Mouse (Mus musculus) limb, embryonic 14.5 days (tissue): Measurements from ENCODE around the gene Mgat3. TPM values are rescaled to one million over a fixed set of nuclear protein-coding genes. Genes with fewer than 3 reads are reported as not detected.

Source experiments
- ATAC-seq: fragments of 200-750 bp; cut with Nextera tagmentation; 2 replicates; pipeline ENCODE4 v1.8.0; 2017; ENCODE audit warnings: low read depth, moderate number of reproducible peaks, moderate TSS enrichment; ENCODE audit not compliant: low FRiP score
- DNase-seq: peaks from one replicate; pipeline ENCODE4 v3.0.0-alpha.2; 2015; ENCODE audit warnings: low spot score
- H3K27ac ChIP-seq: fragments of 300-500 bp; sonication (generic); replicated peaks from 2 replicates; pipeline ENCODE4 v1.5.1; 2014; ENCODE audit warnings: low read depth, mild to moderate bottlenecking, low read length, moderate library complexity, mixed read lengths
- H3K27me3 ChIP-seq: fragments of 300-500 bp; sonication (generic); 2 replicates; pipeline ENCODE4 v1.6.1; 2014; ENCODE audit warnings: low read length, mixed read lengths; ENCODE audit not compliant: control insufficient read depth, insufficient read depth
- H3K36me3 ChIP-seq: fragments of 300-500 bp; sonication (generic); 2 replicates; pipeline ENCODE4 v1.6.1; 2014; ENCODE audit warnings: mild to moderate bottlenecking, low read length, moderate library complexity, mixed read lengths; ENCODE audit not compliant: control insufficient read depth, insufficient read depth
- H3K4me1 ChIP-seq: fragments of 300-500 bp; sonication (generic); 2 replicates; pipeline ENCODE4 v1.6.1; 2014; ENCODE audit warnings: antibody characterized with exemption, low read length, mixed read lengths; ENCODE audit not compliant: control insufficient read depth, insufficient read depth
- H3K4me2 ChIP-seq: fragments of 300-500 bp; sonication (generic); replicated peaks from 2 replicates; pipeline ENCODE4 v1.6.1; 2014; ENCODE audit warnings: low read depth, mild to moderate bottlenecking, low read length, moderate library complexity; ENCODE audit not compliant: severe bottlenecking
- H3K4me3 ChIP-seq: fragments of 300-500 bp; sonication (generic); replicated peaks from 2 replicates; pipeline ENCODE4 v1.5.1; 2014; ENCODE audit warnings: low read length
- H3K9ac ChIP-seq: fragments of 300-500 bp; sonication (generic); 2 replicates; pipeline ENCODE4 v1.6.1; 2014; ENCODE audit warnings: mild to moderate bottlenecking, low read depth, low read length, moderate library complexity; ENCODE audit not compliant: severe bottlenecking
- H3K9me3 ChIP-seq: fragments of 300-500 bp; sonication (generic); 2 replicates; pipeline ENCODE4 v1.6.1; 2016; ENCODE audit warnings: low read length; ENCODE audit not compliant: control insufficient read depth
- POLR2A ChIP-seq: fragments of 200-500 bp; IDR thresholded peaks from 2 replicates; pipeline ENCODE4 v1.8.0; 2012; ENCODE audit warnings: inconsistent platforms, mild to moderate bottlenecking, moderate library complexity, borderline replicate concordance; ENCODE audit not compliant: insufficient read depth, insufficient read length; ENCODE audit errors: extremely low read depth
- WGBS: fragments of 180-500 bp; shearing (Covaris S2); extraction: QIAGEN DNeasy Blood & Tissue Kit; methylation state at CpG from one replicate; pipeline ENCODE4 v1.1.7; 2014; 5-methylcytosine and 5-hydroxymethylcytosine counted together
- polyA plus RNA-seq, 2 experiments: library from polyadenylated mRNA; depleted of rRNA in 1 of 2; stranded (reverse) in 1 of 2; unstranded in 1 of 2; fragments of >200 nt; fragmentation: Nextera tagmentation in 1 of 2; extraction: Ambion mirVana in 1 of 2; gene quantifications; 2 replicates each; pipeline versions ENCODE4 v1.2.1 to v1.2.3; 2012 to 2014

Gene Mgat3
- polyA plus RNA-seq, 2 experiments, result 6.7 to 18.1 TPM

GRCm38 (mm10) chr15:80202111-80202775, 28.7 kb downstream of the Mgat3 start:
- Histone ChIP-seq H3K4me1 (no peaks in the 10 kb centered on the region), H3K4me2 (no peak overlapping the region), H3K27me3 (no peaks in the 10 kb centered on the region), H3K36me3 (no peaks in the 10 kb centered on the region), H3K9ac (no peak overlapping the region), H3K9me3 (no peaks in the 10 kb centered on the region), H3K4me3 (no peak overlapping the region), H3K27ac (no peak overlapping the region)
- DNase-seq (no peak), ATAC-seq (no peak)
- TF ChIP-seq POLR2A, result no peak
- 79% methylated on average over 6 of the region's 6 CpGs for WGBS

- peak; percentile 60 for DNase-seq
- Histone ChIP-seq H3K4me3 (no peak overlapping the region), H3K36me3 (no peaks in the 10 kb centered on the region), H3K9me3 (no peaks in the 10 kb centered on the region), H3K9ac (no peak overlapping the region), H3K4me1 (no peaks in the 10 kb centered on the region), H3K4me2 (no peak overlapping the region), H3K27ac (no peak overlapping the region), H3K27me3 (no peaks in the 10 kb centered on the region)
- TF ChIP-seq POLR2A, result no peak
- 30% methylated on average over 4 of the region's 4 CpGs for WGBS
- no peak for ATAC-seq
Measured at GRCm38 (mm10) chr15:80203406-80203805, 29.9 kb downstream of the Mgat3 start.

GRCm38 (mm10) chr15:80206057-80206565, 32.6 kb downstream of the Mgat3 start:
- no peaks in the 10 kb centered on the region for H3K4me1 ChIP-seq
- ATAC-seq, result no peak
- 89% methylated on average over 3 of the region's 3 CpGs for WGBS

GRCm38 (mm10) chr15:80208446-80208845, 34.9 kb downstream of the Mgat3 start:
- H3K4me1 ChIP-seq, result no peaks in the 10 kb centered on the region
- no peak overlapping the region for H3K4me2 ChIP-seq
- ATAC-seq (no peak), DNase-seq (no peak)
- no peak overlapping the region; the same call in 1 of the 2 replicates for H3K27ac ChIP-seq
- no peaks in the 10 kb centered on the region for H3K9me3 ChIP-seq
- H3K27me3 ChIP-seq, result no peaks in the 10 kb centered on the region
- no peak for TF ChIP-seq POLR2A
- WGBS, result 19% methylated on average over 4 of the region's 4 CpGs
- no peak overlapping the region for H3K4me3 ChIP-seq
- no peak overlapping the region for H3K9ac ChIP-seq
- peaks cover 22% of the 10 kb centered on the region for H3K36me3 ChIP-seq

More at GRCm38 (mm10) chr15:80206057-80206565, 32.6 kb downstream of the Mgat3 start:
- Histone ChIP-seq H3K36me3 (peaks cover under 1% of the 10 kb centered on the region; the same call in 1 of the 2 replicates), H3K4me3 (no peak overlapping the region), H3K27me3 (no peaks in the 10 kb centered on the region), H3K4me2 (no peak overlapping the region), H3K27ac (no peak overlapping the region), H3K9ac (no peak overlapping the region), H3K9me3 (no peaks in the 10 kb centered on the region)
- no peak for TF ChIP-seq POLR2A
- no peak for DNase-seq

- Histone ChIP-seq H3K4me1 (no peaks in the 10 kb centered on the region), H3K9ac (no peak overlapping the region), H3K9me3 (no peaks in the 10 kb centered on the region), H3K27ac (no peak overlapping the region), H3K4me3 (no peak overlapping the region), H3K36me3 (peaks cover 32% of the 10 kb centered on the region), H3K27me3 (no peaks in the 10 kb centered on the region), H3K4me2 (no peak overlapping the region)
- no peak for ATAC-seq
- no peak for TF ChIP-seq POLR2A
- DNase-seq, result no peak
Measured at GRCm38 (mm10) chr15:80213688-80214087, 40.2 kb downstream of the Mgat3 start.
